Mouse (Mus musculus): ENCODE results near the gene Olfr1042.
"Not testable (repeated sequence)": the region's sequence is repeated elsewhere in the genome, so short reads cannot be mapped to it uniquely, and the experiment has no call there.

The Olfr1042 gene

DNA sequence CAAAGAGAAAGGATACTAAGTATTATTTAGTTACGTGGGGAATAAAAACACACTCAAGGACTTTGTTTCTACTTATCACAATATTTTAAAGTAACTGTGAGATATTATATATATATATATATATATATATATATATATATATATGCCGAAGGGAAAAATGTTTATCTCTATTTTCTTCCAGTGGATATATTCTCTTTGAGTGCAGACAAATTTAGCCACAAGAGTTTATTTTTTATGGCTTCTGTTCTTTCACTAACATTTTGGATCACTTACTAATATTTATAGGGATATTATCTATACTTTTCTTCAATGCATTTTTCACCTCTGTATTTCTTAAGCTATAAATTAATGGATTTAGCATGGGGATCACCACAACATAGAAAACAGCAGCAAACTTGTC is at the start of gene Olfr1042:
TSS of gene Olfr1042 (minus strand) at position 101 of the 400 bp plus-strand sequence.
- no peak for DNase-seq

DNA sequence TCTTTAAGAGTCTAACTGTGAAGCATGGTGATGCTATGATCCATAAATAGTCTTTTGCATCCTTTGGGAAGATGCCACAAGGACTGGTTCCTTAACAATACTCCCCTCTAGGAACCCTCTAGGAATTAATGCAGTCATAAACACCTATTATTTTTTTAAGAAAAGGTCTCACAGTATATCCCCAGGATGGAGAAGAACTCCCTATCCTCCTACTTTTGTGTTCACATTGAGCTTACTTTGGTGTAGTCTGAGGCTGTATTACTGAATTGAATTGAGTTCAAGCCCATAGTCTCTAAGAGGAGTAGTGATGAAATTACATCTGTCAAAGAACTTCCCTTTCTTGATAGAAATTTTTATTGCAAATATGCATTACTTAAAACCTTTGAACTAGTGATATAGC is 41.3 kb upstream of the Olfr1042 start, which contains the start of gene Olfr1045:
TSS of gene Olfr1045 (minus strand) at position 101 of the 400 bp plus-strand sequence.
- DNase-seq: no peak

DNA sequence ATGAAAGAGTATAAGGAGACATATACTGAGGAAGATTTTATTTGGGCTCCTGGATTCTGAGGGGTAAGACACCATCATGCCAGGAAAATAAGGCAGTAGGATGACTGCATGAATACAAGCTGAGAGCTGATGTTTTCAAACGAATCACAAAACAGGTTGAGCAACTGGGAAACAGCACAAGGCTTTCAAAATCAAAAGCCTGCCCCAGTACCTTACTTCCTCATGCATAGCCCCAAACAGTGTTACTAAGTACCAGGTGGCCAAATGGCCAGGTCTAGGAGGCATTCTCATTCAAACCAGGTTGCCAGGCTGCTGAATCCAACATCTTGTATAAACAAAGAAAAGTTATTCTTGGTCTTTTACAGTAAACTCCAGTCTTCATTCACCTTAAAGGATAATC is 34.2 kb upstream of the Olfr1042 start:
- no peak for DNase-seq

DNA sequence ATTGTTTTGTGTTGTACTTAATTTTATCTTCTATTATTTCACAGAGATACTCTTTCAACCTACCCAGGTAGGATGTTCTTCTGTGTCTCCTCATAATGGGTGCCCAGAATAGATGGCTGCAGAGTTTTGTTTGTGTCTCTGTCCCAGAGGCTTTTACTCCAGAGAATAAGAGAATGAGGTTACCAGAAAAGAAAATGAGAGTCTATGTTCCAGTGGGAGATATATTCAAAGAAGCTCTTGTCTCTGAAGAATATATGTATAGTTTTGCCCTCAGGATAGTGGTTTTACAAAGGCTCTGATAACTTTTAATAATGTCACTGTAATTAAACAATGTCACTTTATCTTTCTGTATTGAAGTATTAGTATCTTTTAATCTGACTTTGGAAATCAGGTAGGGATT is 23.9 kb upstream of the Olfr1042 start, which contains the start of gene Olfr52:
TSS of gene Olfr52 (minus strand) at position 101 of the 400 bp plus-strand sequence.
- DNase-seq: no peak

DNA sequence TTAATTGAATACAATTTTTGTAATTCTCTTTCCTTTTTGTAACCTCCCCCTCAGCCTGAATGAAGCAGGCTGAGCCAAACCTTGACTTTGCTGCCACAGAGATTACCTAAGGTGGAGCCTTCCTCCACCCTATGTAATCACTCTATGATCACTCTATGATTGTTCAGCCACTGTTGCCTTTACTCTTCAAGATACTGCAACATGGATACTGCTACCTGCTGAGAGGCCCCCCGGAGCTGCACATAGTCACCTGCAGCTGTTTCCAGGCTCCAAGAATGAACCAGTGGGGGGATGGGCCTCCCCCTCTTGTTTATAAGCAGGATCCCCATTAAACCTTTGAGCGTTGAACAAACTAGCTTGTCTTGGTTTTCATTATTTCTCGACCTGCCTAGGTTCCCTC is 18.3 kb upstream of the Olfr1042 start:
- no peak for DNase-seq

DNA sequence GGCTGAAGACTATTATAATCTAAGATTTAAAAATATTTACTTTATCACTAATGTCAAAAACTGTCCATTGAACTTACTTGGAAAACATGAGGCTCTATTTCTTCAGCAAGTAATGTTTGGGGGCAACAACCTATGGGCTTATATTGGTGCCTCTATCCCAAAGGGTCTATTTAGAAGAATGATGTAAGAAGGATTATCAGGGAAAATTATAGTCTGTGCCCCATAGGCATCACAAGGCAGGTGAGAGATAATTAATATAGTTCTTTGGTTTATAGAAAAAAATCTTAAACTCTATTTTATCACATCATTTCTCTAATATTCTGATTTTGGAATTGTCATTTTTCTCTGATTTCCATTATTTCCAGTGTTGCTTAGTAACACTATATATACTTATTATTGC is 16.1 kb upstream of the Olfr1042 start, which contains the start of gene Olfr1044:
TSS of gene Olfr1044 (minus strand) at position 101 of the 400 bp plus-strand sequence.
- DNase-seq: no peak

DNA sequence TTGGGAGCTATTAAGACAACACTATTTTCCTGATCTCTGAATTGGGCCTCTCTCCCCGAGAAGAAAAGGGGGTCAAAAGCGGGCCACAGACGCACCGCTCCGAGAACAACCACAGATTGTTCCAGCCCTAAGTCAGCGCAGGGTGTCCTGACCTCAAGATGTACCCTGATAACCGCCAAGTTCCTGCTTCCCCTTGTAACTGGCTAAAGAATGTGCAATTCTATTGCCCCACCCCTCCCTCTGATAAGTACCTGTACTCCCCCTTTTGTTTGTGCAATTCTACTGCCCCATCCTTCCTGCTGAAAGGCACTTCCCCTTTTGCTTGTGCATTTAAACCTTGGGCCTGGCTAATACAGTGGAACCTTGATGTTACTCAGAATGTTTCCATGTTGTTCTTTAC is 13.8 kb upstream of the Olfr1042 start:
- DNase-seq: not testable (repeated sequence)

DNA sequence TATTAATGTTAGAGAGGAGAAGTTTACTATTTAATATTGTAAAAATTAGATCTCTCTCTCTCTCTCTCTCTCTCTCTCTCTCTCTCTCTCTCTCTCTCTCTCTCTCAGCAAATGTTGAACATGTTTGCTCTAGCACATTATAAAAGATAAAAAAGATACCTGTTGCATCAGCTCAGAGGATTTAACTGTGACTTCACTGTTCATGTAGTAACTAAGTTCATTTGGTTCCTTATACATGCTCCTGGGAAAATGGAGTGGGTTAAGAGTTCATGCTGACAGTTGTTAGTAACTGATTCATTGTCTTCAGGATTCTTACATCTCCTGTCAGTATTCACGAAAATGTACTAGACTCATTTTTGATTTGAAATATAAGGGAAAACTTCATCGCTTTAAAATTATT is 5.8 kb upstream of the Olfr1042 start, which contains the start of gene Olfr1043:
TSS of gene Olfr1043 (minus strand) at position 101 of the 400 bp plus-strand sequence.
- DNase-seq: no peak

DNA sequence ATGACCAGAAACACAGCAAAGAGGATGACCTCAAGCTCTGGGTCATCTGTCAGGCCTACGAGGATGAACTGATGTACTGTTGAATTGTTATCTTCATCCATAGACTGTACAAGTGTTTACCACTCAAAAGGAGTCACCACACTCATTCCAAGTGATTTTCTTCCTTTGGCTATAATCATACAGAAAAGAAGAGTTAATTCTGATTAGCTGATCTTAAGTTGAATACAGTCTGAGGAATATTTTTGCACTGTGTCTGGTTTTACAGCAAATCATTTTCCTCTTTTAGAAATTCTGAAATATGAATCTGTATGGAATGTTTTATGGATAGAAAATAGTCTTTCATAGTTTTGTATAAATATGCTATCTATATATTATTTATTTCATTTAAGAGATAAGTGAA is 15.0 kb downstream of the Olfr1042 start, which contains the start of gene Olfr1040:
TSS of gene Olfr1040 (minus strand) at position 101 of the 400 bp plus-strand sequence.
- no peak for DNase-seq

DNA sequence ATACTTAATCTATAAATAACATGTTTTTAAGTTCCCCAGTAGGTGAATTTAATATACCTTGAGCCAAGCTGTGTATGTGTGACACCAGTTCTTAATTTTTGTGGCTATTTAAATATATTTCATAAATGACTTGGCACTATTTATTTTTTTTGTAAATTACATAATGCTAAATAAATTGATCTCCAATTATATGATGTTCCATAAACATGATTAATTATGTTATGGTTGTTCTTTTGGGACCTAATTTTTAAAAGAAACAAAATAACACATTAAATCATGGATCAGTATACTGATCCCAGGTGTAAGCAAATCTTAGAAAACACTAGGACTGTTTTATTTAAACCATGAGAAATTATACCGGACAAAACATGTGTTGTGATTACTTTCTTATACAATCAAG is 25.8 kb downstream of the Olfr1042 start, which contains the start of gene Olfr1039:
TSS of gene Olfr1039 (minus strand) at position 101 of the 400 bp plus-strand sequence.
- no peak for DNase-seq

Data from kidney, postnatal 36 days (tissue).